ENCODE assay signal across 8 mouse cellular contexts in genomic region chr19:5609171-5609546, GRCm38 (mm10). TPM values are rescaled to one million over a fixed set of nuclear protein-coding genes. Genes with fewer than 3 reads are reported as not detected.
A peak's percentile ranks its signal among the peaks of the same experiment; 100 is the strongest.
DNase-seq lines count a peak whose midpoint lies in the region; ATAC-seq and TF ChIP-seq lines count a peak whose summit lies in the region.

No protein-coding gene starts in this region.

- WGBS in limb, embryonic 10.5 days = 70% methylated on average over 10 of the region's 10 CpGs
- 39% methylated on average over 10 of the region's 10 CpGs for WGBS in olfactory bulb, adult 2 months

- ATAC-seq in megakaryocyte, adult 5-6 weeks (ENCODE audit: poor library complexity, severe bottlenecking) = no peak
- ATAC-seq in cerebellum, adult (ENCODE audit: insufficient number of reproducible peaks, low FRiP score, low TSS enrichment) = no peak

- no peaks in the 10 kb centered on the region for H3K27me3 ChIP-seq in megakaryocyte, embryonic 14.5 days (replicated peaks)
- no peaks in the 10 kb centered on the region for H3K27me3 ChIP-seq in limb, embryonic 10.5 days (ENCODE audit: low read depth, poor library complexity, severe bottlenecking)

- no peak for TF ChIP-seq CTCF in embryonic fibroblast, embryonic 13.5 days (IDR thresholded peaks at IDR 0.05; ENCODE audit: borderline replicate concordance, insufficient read depth, low read length)
- TF ChIP-seq CTCF in olfactory bulb, adult 2 months (IDR thresholded peaks at IDR 0.05; ENCODE audit: insufficient read depth, low read depth, low read length) = no peak

- peak overlapping the region; percentile 20; the same call in 1 of the 2 replicates for H3K27ac ChIP-seq in embryonic fibroblast, embryonic 13.5 days (ENCODE audit: insufficient read depth, low read length)
- H3K27ac ChIP-seq in limb, embryonic 10.5 days = peak overlapping the region; percentile 99
- H3K27ac ChIP-seq in olfactory bulb, adult 2 months (ENCODE audit: insufficient read depth, low read depth, low read length) = no peak overlapping the region

- peak overlapping the region; percentile 96 for H3K4me3 ChIP-seq in megakaryocyte, embryonic 14.5 days (replicated peaks)
- peak overlapping the region; percentile 52 for H3K4me3 ChIP-seq in embryonic fibroblast, embryonic 13.5 days (ENCODE audit: insufficient read depth, low read length)
- peak overlapping the region; percentile 72 for H3K4me3 ChIP-seq in limb, embryonic 10.5 days
- H3K4me3 ChIP-seq in olfactory bulb, adult 2 months (ENCODE audit: insufficient read depth, low read depth, low read length) = peak overlapping the region; percentile 67

- TF ChIP-seq POLR2A in embryonic fibroblast, embryonic 13.5 days (IDR thresholded peaks at IDR 0.05; ENCODE audit: low read depth, low read length) = no peak
- no peak for TF ChIP-seq POLR2A in olfactory bulb, adult 2 months (IDR thresholded peaks at IDR 0.05; ENCODE audit: insufficient read depth, low read depth, low read length)

- H3K4me1 ChIP-seq in megakaryocyte, embryonic 14.5 days = peaks cover 87% of the 10 kb centered on the region
- H3K4me1 ChIP-seq in embryonic fibroblast, embryonic 13.5 days (ENCODE audit: control insufficient read depth, insufficient read depth, low read length) = no peaks in the 10 kb centered on the region
- peaks cover 21% of the 10 kb centered on the region for H3K4me1 ChIP-seq in limb, embryonic 10.5 days
- H3K4me1 ChIP-seq in olfactory bulb, adult 2 months (ENCODE audit: control insufficient read depth, insufficient read depth, low read length) = peaks cover 18% of the 10 kb centered on the region

- DNase-seq in limb, embryonic 10.5 days (ENCODE audit: low spot score) = no peak
- DNase-seq in layer of hippocampus, adult 9-10 months (ENCODE audit: low spot score) = no peak
- no peak for DNase-seq in urinary bladder, postnatal 36 days (ENCODE audit: low spot score in 2 of 2)

- peaks cover 49% of the 10 kb centered on the region for H3K36me3 ChIP-seq in megakaryocyte, embryonic 14.5 days (replicated peaks; ENCODE audit: low read length)
- peaks cover 50% of the 10 kb centered on the region for H3K36me3 ChIP-seq in limb, embryonic 10.5 days

- H3K9me3 ChIP-seq in megakaryocyte, embryonic 14.5 days = no peaks in the 10 kb centered on the region
- no peaks in the 10 kb centered on the region for H3K9me3 ChIP-seq in limb, embryonic 10.5 days (replicated peaks)

RNA-seq across cellular contexts. Expression of gene Kat5, which starts 0.9 kb away (rescaled TPM):
- polyA plus RNA-seq in megakaryocyte, embryonic 14.5 days (2012; ENCODE audit: insufficient read depth, low replicate concordance) = 26.7 and 57.5 TPM in 2 replicates
- 34.2 and 47.8 TPM in 2 replicates for total RNA-seq in megakaryocyte, adult 5-6 weeks (2015)
- total RNA-seq in megakaryocyte, adult 5-6 weeks (2017) = 69.4 and 73.9 TPM in 2 replicates
- 41.4 and 46.4 TPM in 2 replicates for polyA plus RNA-seq in embryonic fibroblast, embryonic 13.5 days (2011; ENCODE audit: insufficient read length, low read depth, missing spikeins)
- 51.5 and 59.3 TPM in 2 replicates for polyA plus RNA-seq in limb, embryonic 10.5 days (2016; fragmentation: Nextera tagmentation; extraction: Ambion mirVana)
- polyA plus RNA-seq in olfactory bulb, adult 2 months (2012; ENCODE audit: insufficient read depth, insufficient read length, low replicate concordance, missing spikeins) = not detected in 2 replicates

RNA-seq across cellular contexts. Expression of gene Rnaseh2c, which starts 7.5 kb away (rescaled TPM):
- polyA plus RNA-seq in megakaryocyte, embryonic 14.5 days (2012; ENCODE audit: insufficient read depth, low replicate concordance) = 356 and 520 TPM in 2 replicates
- 116 and 125 TPM in 2 replicates for total RNA-seq in megakaryocyte, adult 5-6 weeks (2015)
- total RNA-seq in megakaryocyte, adult 5-6 weeks (2017) = 94.6 and 136 TPM in 2 replicates
- 36.9 and 38.5 TPM in 2 replicates for polyA plus RNA-seq in embryonic fibroblast, embryonic 13.5 days (2011; ENCODE audit: insufficient read length, low read depth, missing spikeins)
- 197 and 205 TPM in 2 replicates for polyA plus RNA-seq in limb, embryonic 10.5 days (2016; fragmentation: Nextera tagmentation; extraction: Ambion mirVana)
- not detected in 2 replicates for polyA plus RNA-seq in olfactory bulb, adult 2 months (2012; ENCODE audit: insufficient read depth, insufficient read length, low replicate concordance, missing spikeins)

RNA-seq across cellular contexts. Expression of gene Rela, which starts 28.1 kb away (rescaled TPM):
- 105 and 119 TPM in 2 replicates for polyA plus RNA-seq in megakaryocyte, embryonic 14.5 days (2012; ENCODE audit: insufficient read depth, low replicate concordance)
- 51.9 and 56.6 TPM in 2 replicates for total RNA-seq in megakaryocyte, adult 5-6 weeks (2015)
- total RNA-seq in megakaryocyte, adult 5-6 weeks (2017) = 46.1 and 47.8 TPM in 2 replicates
- 53.6 and 62.3 TPM in 2 replicates for polyA plus RNA-seq in embryonic fibroblast, embryonic 13.5 days (2011; ENCODE audit: insufficient read length, low read depth, missing spikeins)
- polyA plus RNA-seq in limb, embryonic 10.5 days (2016; fragmentation: Nextera tagmentation; extraction: Ambion mirVana) = 31.5 and 39.6 TPM in 2 replicates
- not detected in 2 replicates for polyA plus RNA-seq in olfactory bulb, adult 2 months (2012; ENCODE audit: insufficient read depth, insufficient read length, low replicate concordance, missing spikeins)

RNA-seq across cellular contexts. Expression of gene Ap5b1, which starts 41.3 kb away (rescaled TPM):
- 23.7 and 35.2 TPM in 2 replicates for polyA plus RNA-seq in megakaryocyte, embryonic 14.5 days (2012; ENCODE audit: insufficient read depth, low replicate concordance)
- 18.3 and 23.2 TPM in 2 replicates for total RNA-seq in megakaryocyte, adult 5-6 weeks (2015)
- total RNA-seq in megakaryocyte, adult 5-6 weeks (2017) = 16.4 and 22.5 TPM in 2 replicates
- polyA plus RNA-seq in embryonic fibroblast, embryonic 13.5 days (2011; ENCODE audit: insufficient read length, low read depth, missing spikeins) = 3.1 and 3.2 TPM in 2 replicates
- polyA plus RNA-seq in limb, embryonic 10.5 days (2016; fragmentation: Nextera tagmentation; extraction: Ambion mirVana) = 1.2 and 1.4 TPM in 2 replicates
- polyA plus RNA-seq in olfactory bulb, adult 2 months (2012; ENCODE audit: insufficient read depth, insufficient read length, low replicate concordance, missing spikeins) = not detected in 2 replicates

RNA-seq across cellular contexts. Expression of gene Ovol1, which starts 48.7 kb away (rescaled TPM):
- not detected in 2 replicates for polyA plus RNA-seq in megakaryocyte, embryonic 14.5 days (2012; ENCODE audit: insufficient read depth, low replicate concordance)
- total RNA-seq in megakaryocyte, adult 5-6 weeks (2015) = 0.07 and 0.14 TPM in 2 replicates
- 0.07 TPM in 1 of 2 replicates, not detected in the other for total RNA-seq in megakaryocyte, adult 5-6 weeks (2017)
- not detected in 2 replicates for polyA plus RNA-seq in embryonic fibroblast, embryonic 13.5 days (2011; ENCODE audit: insufficient read length, low read depth, missing spikeins)
- polyA plus RNA-seq in limb, embryonic 10.5 days (2016; fragmentation: Nextera tagmentation; extraction: Ambion mirVana) = 0.74 and 0.86 TPM in 2 replicates
- not detected in 2 replicates for polyA plus RNA-seq in olfactory bulb, adult 2 months (2012; ENCODE audit: insufficient read depth, insufficient read length, low replicate concordance, missing spikeins)

Comparison
In these comparisons a context has a peak if more than half of its experiments do, and no peak if none do; other contexts are left out.
1. RNA of gene Kat5, which starts 0.9 kb away (polyA plus RNA-seq): 51.5 to 59.3 TPM in limb, embryonic 10.5 days, 26.7 to 57.5 TPM in megakaryocyte, embryonic 14.5 days and 41.4 to 46.4 TPM in embryonic fibroblast, embryonic 13.5 days; not detected in olfactory bulb, adult 2 months; every median in the first group is over 10 times any median in the second.
2. RNA of gene Rnaseh2c, which starts 7.5 kb away (polyA plus RNA-seq): 356 to 520 TPM in megakaryocyte, embryonic 14.5 days, 197 to 205 TPM in limb, embryonic 10.5 days and 36.9 to 38.5 TPM in embryonic fibroblast, embryonic 13.5 days; not detected in olfactory bulb, adult 2 months; every median in the first group is over 10 times any median in the second.
3. RNA of gene Rela, which starts 28.1 kb away (polyA plus RNA-seq): 105 to 119 TPM in megakaryocyte, embryonic 14.5 days, 53.6 to 62.3 TPM in embryonic fibroblast, embryonic 13.5 days and 31.5 to 39.6 TPM in limb, embryonic 10.5 days; not detected in olfactory bulb, adult 2 months; every median in the first group is over 10 times any median in the second.
4. Peak in every context shown above with its lines, with median percentiles within 50 percentile points of each other: H3K4me3 ChIP-seq.